Mouse (Mus musculus): ENCODE measurements around the gene Hepacam.

Hepacam gene

DNA sequence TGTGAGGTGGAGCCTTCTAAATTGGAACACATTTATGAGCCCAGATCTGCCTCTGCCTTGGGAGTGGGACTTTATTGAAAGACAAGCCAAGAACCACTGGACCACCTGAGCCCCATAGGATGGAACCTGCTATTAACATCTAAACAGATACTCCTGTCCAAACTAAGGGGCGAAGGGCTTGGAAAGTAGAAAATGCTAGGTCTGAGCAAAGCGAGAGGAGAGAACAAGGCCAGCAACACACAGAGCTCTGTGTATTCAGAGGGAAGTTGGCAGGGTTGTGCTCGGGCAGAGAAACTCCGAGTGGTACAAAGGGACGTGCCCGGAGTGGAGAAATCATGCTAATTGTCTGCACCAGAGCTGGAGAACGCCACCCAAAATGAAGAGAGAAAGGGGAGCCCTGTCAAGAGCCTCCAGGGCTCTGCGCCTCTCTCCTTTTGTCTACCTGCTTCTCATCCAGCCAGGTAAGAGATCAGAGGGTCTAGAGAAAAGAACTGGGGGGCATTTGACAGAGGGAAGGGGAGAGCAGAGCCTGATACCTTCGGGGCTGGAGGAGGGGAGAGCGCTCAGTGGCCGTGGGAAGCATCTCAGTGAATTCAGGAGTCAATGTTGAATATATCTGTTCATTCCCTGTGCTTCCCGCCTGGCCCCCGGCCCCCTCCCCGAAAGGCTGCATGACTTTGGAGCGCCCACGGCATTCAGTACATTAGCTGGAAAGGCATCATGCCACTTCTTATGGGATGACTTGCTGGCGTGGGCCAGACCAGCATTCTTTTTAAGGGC is at the start of gene Hepacam:
Gene Hepacam, plus strand, starts transcription at position 51 of the 780 bp plus-strand sequence.
- no peak for DNase-seq

DNA sequence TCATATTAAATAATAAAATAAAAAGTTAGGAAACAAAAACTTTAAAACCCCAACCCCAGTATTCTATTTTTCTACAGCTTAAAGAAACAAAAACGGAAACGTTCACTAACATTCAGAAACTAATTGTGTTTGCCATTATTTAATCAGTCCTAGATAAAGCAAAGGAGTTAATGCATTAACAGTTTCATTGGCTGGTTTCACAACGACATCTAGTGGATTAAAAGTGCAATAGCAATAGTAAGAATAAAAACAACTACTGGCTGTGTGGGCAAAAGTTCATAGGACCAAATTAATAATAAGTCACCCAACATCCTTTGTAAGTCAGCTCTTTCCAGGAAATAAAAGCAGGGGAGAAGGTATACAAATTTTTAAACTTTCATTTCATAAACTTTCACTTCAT is 37.7 kb upstream of the Hepacam start:
- no peak for DNase-seq

DNA sequence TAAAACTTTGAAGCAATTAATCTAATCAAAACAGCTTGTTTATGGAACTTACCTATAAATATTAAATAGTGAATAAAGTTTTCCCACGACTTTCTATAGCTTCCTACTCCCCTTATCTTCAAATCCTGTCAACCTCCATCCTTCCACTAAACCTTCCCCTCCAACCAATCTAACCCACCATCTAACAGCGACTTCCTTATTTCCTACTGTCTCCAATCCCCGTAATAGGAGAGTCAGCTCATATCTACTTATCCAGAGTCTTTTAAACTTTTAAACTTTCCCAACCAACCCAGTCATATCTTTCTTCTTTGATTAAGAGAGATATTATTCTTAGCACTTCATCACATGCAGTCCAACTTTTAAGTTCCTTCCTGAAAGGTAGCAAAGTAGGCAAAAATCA is 21.7 kb upstream of the Hepacam start:
- DNase-seq: no peak

DNA sequence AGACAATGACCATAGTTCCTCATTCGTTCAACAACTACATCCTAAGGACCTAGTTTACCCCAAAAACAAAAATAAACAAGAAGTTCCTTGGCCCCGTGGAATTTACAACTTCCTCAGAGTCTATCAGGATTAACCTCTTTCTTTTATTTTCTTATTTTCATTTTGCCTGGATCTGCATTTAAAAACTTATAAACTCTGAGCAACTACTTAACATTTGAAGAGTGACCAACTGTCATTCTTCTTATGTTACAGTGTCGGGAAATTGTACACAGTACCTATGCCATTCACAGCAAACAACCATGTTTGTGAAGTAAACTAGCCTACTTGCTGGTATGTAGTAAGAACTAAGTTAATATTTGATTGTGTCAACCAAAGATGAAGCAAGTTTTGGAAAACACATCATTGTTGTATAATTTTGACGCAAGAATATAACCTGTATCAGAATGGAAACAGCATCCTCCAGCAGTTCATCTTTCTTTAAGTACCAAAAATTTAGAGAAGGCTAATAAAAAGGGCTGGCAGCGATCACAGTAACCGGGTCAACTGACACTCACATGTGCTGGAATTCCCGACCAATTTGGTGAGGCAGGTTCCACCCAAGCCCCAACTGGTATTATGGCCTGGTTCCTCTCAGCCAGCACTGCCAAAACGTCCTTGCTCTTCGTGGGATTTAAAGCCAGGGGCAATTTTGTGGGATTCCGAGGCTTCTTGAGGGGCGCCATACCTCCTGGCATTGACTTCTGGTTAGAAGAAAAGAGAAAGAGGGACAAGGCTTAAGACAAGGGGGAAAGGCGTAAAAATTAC is 19.8 kb upstream of the Hepacam start:
- no peak for DNase-seq

DNA sequence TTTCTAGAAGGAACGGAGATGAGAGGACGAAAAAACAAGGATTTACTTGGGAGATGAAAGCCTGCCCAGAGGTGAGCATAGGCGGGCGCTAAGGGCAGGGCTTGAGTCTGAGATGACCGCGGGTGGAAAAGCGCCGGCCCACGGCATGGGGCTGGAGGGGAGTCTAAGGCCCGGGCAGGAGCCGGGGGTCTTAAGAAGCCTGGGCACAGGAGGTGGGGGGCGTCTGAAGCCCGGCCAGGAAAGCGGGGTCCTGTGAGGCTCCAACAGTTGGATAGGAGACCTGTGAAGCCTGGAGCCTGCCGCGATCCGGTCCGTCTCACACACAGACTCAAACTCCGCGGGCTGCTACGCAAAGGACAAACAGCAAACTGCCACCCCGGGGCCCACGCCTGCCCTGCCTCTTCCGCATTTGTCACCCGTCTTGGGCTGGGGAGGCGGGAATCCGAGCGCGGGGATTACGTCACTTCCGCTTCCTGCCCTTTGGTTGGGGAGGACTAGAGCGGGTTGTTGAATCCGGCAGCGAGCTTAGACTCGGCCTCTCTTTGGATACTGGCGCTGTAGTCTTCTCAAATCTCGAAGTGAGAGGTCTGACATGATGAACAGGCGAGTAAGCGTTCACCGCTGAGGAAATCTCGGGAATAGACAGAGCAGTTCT is 19.0 kb upstream of the Hepacam start, which contains the start of gene Ccdc15:
Gene Ccdc15, minus strand, starts transcription at position 445 of the 655 bp plus-strand sequence.
- peak; percentile 98 for DNase-seq

DNA sequence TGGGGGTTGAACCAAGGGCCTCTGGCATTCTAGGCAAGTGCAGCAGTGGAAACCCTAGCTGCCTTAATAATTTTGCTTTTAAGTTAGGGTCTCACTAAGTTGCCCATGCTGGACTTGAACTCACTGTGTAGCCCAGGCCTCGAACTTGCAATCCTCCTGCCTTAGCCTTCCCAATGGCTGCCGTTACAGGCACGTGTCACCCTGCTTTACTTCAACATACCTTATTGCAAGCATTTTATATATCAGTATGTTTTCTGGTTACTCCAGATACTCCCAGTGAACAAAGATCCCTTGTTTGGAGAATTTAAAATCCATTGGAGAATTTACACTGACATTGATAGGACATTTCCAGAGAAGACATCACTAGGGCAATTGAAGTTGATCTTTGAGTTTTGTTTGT is 18.1 kb upstream of the Hepacam start:
- DNase-seq: no peak

DNA sequence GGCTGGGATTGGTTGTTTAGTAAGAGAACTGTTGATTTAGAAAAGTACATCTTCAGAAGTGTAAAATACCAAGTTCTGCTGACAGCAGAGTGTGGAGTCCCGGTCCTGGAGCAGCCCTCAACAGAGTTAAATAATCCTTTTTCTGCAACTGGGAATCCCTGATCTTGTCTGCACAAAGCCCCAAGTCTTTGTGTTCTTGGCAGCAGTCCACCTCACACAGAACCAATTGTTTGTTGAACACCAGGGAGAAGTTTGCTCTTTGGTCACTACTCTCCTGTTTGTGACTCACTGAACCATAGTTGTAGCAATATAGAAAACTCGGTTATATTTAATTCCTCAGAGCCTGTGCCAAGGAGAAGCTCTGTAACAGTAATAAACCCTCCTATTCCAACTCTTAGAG is 15.9 kb upstream of the Hepacam start:
- no peak for DNase-seq

DNA sequence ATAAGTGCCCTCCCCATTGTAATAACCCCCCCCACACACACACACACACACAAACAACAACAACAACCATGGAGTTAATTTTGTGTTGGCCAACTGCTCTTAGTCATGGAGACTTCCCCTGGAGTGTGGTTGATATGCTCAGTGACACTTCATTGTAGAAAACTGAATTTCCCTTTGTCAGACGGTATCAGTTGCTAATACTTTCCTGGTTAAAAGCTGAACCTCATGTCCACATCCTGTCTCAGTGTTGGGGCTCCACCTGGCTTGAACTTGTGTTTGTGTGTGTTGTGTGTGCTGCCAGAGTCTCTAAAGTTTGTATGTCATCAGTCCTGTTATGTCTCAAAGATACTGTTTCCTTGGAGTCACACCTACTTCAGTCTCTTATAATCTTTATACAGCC is 12.7 kb upstream of the Hepacam start:
- DNase-seq: no peak

DNA sequence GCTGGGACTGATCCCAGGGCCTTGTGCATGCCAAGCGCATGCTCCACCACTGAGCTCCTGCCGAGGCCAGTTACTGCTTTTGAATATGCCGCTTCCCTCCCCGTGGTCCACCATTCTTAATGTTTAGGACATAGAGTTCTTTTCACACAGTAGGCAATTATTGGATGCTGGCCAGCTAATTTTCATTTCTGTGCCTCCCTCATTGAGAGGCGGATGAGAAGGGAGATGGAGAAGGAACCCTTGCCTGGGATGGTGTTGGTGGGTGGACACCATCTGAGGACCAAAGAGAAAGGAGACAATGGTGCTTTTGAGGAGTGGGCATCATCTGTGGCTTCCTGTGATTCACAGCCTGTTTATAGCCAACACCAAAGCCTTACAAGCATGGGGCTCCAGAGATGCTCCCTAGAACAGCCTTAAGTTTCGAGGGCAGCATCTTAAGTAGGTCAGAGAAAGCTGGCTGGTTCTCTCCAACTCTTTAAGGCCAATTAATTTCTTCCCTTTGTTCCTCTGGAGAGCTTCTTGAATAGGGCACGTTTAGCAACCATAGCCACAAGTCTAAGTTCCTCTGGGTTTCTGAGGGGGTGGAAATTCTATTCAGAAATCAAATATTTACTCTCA is 8.3 kb upstream of the Hepacam start:
- no peak for DNase-seq

DNA sequence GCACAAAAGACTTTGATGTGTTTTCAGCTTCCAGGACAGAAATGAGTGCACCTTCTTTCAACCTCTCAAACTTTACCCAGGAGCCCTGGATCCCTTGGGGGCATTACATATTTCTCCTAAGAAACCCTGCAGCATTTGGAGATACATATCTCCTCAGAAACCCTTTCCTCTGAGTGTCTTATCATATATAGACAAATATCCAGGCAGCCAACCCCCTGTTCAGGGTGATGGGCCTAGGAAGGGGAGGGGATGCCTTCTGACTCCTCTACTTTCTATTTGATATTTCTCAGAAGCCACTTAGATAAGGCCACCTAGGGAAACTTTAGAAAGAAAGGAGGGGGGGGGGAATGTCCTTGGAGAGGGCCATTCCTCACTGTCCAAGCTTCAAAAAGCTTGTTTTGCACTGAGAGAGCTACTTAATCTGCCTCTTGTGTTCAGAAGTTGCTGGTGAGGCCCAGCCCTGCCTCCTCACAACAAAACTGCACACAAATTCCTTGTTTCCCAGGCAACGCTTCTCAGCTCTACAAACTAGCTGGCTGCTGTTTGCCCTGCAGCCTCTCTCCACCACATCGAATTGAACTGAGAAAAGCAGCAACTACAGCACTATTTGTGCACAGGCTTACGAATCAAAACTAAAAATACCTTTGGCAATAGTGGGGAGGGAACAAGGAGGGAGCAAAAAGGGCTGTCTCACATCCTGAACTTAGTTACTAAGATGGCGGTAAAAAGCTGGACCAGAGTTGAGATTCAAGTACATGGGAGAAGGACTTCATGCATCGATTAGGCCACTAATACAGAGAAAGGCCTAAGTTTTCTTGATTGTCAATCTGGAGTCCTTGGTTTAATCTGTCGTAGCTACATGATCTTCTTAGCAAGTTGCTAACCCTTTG is 7.6 kb upstream of the Hepacam start:
- no peak for DNase-seq

DNA sequence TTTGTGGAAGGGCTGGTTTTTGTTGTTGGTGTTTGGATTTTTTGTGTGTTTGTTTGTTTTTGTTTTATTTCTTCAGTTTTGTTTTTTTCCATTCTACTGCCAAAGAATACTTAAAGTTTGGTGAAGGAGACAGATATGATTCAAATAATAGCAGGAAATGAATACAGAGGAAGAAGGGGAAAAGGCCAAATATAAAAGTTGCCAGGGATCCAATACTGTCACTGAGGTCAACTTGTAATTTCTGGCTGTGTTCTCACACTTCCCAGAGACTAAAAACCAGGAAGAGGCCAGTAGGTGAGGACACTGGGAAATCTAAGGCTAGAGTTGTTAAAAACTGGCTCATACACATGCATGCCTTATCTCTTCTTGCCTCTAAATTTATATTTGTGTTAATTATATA is 5.1 kb upstream of the Hepacam start:
- no peak for DNase-seq

DNA sequence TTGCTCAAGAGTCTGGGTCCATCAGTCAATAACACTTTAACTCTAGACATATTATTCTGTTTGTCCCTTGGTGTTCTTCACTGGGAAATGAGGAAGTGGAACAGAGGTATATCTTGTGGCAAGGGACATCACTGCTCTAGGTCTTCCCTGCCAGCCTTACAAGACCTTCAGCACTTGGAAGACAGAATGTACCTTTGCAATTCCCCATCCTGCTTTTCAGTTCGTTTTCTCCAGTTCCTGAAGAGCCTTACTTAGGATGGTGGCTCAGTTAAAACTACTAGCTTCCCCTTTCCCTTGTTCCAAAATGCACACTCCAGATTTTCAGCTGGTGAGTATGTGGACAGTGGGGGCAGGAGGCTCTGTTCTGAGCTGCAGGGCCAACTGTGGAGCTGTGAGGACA is 4.3 kb upstream of the Hepacam start:
- no peak for DNase-seq

DNA sequence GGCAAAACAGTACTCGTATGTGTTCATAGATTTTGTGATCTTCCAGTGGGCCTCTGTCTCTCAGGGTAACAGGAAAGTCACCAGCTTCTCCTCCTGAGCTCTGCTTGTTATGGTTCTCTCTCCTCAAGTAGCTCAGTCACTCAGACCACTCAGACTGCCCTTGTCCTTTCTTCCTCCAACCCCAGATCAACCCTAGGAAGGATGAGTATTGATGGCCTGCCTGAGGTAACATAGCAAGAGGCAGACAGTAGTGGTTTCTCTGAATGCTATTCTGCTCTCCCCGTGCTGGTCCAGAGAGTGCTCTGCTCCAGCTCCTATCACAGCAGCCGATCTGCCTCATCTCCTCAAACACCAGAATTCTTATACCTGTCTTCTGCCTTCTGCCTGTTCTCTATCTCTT is 3.6 kb upstream of the Hepacam start:
- no peak for DNase-seq

DNA sequence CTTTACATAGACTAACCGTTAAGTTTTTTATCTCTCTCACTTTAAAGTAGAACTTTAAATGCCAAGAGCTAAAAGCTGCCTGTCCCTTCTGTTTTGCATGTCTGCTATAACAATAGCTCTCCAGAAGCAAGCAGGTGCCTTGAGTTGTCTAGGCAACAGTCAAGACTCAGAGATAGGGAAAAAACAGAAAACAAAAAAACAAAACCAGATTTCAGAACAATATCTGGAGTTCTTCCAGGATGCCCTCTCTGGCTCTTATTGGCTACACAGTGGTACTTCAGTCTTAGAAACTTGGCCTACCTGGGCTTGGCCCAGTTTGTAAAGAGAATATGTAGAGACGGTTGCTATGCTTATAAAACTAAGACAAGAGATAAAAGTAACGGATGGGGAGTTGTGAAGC is 2.8 kb upstream of the Hepacam start:
- no peak for DNase-seq

DNA sequence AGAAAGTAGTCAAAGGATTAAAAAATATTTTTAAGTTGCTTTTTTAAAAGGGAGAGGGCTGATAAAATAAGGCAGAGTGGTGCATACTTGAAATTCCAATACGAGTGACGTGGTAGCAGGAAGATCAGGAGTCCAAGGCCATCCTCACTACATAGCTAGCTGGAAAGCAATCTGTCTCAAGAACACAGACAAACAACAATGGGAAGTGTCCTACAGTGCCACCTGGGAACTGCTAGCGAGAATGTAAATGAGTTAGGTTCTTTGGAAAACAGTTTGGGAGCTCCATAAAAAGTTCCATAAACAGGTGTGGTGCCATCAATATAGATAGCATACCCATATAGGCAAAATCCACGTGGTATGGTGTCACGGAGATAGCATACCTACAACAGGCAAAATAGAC is 1.4 kb upstream of the Hepacam start:
- DNase-seq: no peak

DNA sequence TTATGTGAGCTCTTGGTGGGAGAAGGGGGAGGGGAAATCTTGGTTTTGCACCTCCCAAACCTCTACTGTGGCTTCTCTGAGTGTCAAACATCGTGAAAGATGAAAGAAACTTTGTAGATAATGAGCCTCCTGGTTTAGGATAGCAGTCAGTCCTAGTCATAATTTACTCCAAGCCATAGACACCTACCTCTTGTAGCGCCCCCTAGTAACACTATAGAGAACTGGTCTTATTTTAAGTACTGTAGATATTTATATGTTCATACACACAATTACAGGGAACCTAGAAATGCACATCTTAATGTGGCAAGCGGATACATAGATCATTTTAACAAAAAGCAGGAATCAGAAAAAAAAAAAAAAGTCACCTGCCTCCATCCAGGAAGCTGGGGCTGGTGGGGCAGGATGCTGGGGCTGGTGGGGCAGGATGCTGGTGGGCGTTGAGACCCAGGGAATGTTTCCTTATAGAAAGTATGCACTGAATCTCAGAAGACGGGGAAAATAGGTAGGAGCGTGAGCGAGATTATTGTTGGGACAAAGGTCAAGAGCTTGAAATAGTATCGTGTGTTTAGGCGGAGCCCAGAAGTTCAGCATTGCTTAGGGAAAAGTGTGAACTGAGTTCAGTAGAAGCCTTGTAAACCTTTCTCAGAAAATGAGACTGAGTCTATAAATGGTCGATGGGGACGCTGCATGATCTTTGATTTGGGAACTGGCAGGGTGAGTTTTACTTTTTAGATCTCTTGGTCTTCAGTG is 1.1 kb downstream of the Hepacam start:
- DNase-seq: no peak

DNA sequence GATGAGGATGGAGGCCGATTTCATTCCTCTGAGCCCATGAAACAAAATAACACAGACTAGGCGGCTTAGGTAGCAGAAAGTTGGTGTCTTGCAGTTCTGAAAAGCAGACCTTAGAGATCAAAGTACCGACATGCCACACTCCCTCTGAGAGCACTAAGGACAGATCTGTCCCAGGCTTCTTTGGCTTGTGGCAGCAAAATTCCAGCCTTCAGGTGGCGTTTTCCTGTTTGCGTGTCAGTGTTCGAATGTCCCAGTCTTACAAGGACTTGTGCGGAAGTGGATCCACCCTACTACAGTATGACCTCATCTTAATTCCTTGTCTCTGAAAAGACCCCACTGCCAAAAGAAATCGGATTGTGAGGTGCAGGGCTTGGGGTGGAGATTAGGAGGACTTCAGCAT is 1.7 kb downstream of the Hepacam start:
- no peak for DNase-seq

DNA sequence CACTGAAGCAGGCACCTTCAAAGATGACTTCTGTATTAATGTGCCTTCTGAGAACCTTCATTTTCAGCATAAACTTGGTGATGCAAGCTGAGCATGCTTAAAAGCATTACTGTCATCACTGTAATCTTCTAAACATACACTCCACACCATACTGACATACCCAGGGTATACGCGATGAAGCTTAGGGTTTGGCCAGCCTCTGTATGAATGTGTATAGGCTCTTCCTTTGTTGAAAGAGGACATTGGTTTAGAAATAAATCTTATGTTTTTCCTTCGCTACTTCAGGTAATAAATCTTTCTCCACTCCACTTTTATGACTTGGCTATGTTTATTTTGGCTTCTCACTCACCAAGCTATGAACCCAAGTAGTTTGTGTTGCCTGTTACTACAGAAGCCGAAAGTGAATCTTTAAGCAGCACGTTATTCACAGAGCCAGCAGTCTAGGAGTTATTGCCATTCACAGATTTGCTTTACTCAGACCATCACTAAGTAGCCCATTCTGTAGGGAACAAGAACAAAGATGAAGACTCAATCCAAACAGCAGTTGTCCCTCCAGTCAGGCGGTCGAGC is 4.2 kb downstream of the Hepacam start:
- DNase-seq: no peak

DNA sequence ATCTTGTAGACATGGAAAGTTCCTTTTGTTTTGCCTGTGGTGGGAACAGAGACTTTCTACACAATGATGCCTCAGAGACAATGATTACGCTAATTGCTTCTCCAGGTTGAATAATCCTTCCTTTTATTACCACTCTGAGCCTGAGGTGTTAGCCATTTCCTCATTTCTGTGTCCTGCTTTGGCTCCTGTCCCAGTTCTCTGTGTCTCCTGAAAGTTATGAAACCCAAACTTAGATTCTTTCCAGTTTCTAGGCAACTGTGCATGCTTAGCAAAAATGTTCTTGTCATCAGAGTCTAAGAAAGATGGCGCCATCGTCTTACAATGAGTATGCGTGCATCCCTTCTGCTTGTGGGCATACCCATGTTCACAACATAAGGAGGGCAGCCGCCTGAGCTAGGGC is 8.6 kb downstream of the Hepacam start:
- DNase-seq: no peak

DNA sequence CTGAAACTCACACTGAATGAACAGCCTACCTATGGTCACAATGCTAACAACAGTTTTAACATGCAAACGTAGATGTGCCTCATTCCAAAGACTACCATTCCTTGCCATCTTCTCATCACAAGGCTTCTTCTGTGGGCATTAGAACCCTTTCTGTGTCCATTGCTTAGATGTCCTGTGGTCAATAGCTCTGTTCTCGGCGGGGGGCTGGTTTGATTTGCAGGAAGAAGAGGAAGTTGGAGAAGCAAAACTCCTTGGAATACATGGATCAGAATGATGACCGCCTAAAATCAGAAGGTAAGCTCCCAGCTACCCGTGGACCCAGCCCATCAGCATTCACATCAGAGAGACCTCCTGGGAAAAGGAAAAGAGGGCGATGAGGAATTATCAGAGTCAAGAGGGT is 16.0 kb downstream of the Hepacam start:
- DNase-seq: no peak

All from thymus, postnatal 14 days (tissue).